Mouse (Mus musculus) ES-Bruce4 (cell line): Measurements from ENCODE around the gene Nup98. TPM values are rescaled to one million over a fixed set of nuclear protein-coding genes. Genes with fewer than 3 reads are reported as not detected.
A peak's percentile ranks its signal among the peaks of the same experiment; 100 is the strongest.

Experiments
- H3K27ac ChIP-seq: 2 replicates; pipeline ENCODE4 v1.5.1; 2012; ENCODE audit warnings: low read length, inconsistent platforms; ENCODE audit not compliant: insufficient read depth
- H3K27me3 ChIP-seq: 2 replicates; pipeline ENCODE4 v1.6.1; 2012; ENCODE audit warnings: mild to moderate bottlenecking, low read length, inconsistent platforms; ENCODE audit not compliant: control insufficient read depth, poor library complexity, insufficient read depth, severe bottlenecking
- H3K36me3 ChIP-seq: 2 replicates; pipeline ENCODE4 v1.6.1; 2012; ENCODE audit warnings: inconsistent platforms, mild to moderate bottlenecking, low read length, moderate library complexity; ENCODE audit not compliant: control insufficient read depth, poor library complexity, insufficient read depth, severe bottlenecking
- H3K4me1 ChIP-seq: one replicate; pipeline ENCODE4 v1.8.1; 2011; ENCODE audit warnings: low read length; ENCODE audit not compliant: control insufficient read depth, insufficient read depth
- H3K4me3 ChIP-seq: 2 replicates; pipeline ENCODE4 v1.5.1; 2011; ENCODE audit warnings: low read depth, mild to moderate bottlenecking, low read length
- H3K9ac ChIP-seq: 2 replicates; pipeline ENCODE4 v1.6.1; 2012; ENCODE audit warnings: low read depth, mild to moderate bottlenecking, inconsistent platforms; ENCODE audit not compliant: poor library complexity, severe bottlenecking
- H3K9me3 ChIP-seq: replicated peaks from 2 replicates; pipeline ENCODE4 v1.6.1; 2012; ENCODE audit warnings: mild to moderate bottlenecking, low read length, inconsistent platforms; ENCODE audit not compliant: control insufficient read depth, poor library complexity, insufficient read depth, severe bottlenecking
- CTCF ChIP-seq: IDR thresholded peaks from one replicate; pipeline ENCODE4 v1.8.1; 2011; ENCODE audit warnings: low read depth, low read length
- EP300 ChIP-seq: IDR thresholded peaks from 2 replicates; pipeline ENCODE4 v1.6.1; 2011; ENCODE audit warnings: low read depth, low read length; ENCODE audit not compliant: insufficient read depth
- POLR2A ChIP-seq: IDR thresholded peaks from one replicate; pipeline ENCODE4 v1.8.1; 2011; ENCODE audit warnings: low read length; ENCODE audit not compliant: insufficient read depth
- polyA plus RNA-seq: library from polyadenylated mRNA; stranded (reverse); fragments of >200 nt; gene quantifications from 2 replicates; pipeline ENCODE4 v1.2.4, GENCODE M21; 2011; ENCODE audit warnings: low read depth; ENCODE audit not compliant: missing spikeins, insufficient read depth, insufficient read length

The Nup98 gene
- polyA plus RNA-seq, 1 experiment: 118 TPM

DNA sequence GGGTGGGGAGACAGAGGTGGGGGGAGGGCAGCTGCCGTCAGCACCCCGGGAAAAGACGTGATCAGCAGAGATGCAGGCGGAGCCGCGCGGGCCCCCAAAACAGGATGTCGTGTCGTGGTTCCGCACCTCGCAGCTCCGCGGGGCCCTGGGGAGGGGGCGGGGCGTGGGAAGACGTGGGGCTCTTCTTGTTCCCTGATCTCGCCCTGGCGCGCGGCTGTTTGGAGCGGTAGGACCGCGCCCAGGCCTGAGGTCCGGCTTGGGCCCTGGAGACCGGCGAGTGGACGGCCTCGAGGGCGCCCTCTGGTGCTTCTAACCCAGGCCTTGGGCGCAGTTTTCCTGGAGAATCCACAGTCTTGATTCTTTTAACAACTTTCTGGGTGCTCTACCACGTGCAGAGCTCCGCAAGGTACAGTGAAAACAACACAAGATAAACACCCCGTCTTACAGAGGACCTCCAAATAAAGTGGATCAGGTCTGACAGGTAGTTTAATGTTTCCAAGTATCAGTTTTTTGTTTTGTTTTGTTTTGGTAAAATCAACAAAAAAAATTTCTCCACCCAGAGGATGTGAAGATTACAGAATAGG, 40.7 kb upstream of the Nup98 start:
- Histone ChIP-seq H3K27ac (no peak overlapping the region), H3K4me3 (peak overlapping the region; percentile 90), H3K27me3 (no peaks in the 10 kb centered on the region), H3K9me3 (no peaks in the 10 kb centered on the region), H3K9ac (peak overlapping the region; percentile 82), H3K36me3 (no peaks in the 10 kb centered on the region), H3K4me1 (peaks cover 4% of the 10 kb centered on the region)
- TF ChIP-seq CTCF (peak; percentile 65), EP300 (no peak), POLR2A (no peak)

DNA sequence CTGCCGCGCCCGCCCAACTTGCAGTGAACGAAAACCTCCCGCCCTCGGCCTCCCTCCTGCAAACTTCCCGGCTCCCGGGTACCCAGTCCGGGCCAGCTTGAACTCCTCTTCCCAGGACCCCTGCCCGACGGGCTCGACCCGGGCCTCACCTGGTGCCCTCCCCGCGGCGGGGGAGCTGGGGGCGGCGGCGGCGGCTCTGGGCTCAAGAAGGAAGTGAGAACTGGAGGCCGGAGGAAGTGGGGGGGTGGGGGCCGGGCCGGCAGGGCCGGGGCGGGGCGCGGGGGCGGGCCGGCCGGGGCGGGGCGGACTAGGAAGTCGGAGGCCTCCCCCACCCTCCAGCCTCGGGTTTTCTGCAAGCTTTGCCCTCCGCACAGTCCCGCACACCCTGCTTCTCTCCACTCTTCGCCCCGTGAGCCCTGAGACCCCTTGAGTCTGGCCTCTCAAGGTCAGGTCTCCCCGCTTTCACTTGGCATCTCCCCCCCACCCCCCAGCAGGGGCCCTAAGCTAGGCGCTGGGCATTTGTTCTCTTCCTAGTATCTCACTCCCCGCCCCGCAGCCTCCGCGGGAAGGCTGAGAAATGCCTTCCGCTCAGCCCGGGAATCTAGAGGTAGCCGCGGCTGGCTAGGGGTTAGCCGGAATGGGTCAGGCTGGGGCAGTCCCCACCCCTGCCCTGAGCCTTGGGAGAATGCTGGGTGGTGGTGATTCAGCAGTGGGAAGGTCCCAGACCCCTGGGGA, 40.1 kb upstream of the Nup98 start:
- Histone ChIP-seq H3K9ac (peak overlapping the region; percentile 82), H3K9me3 (no peaks in the 10 kb centered on the region), H3K36me3 (no peaks in the 10 kb centered on the region), H3K27ac (peak overlapping the region; percentile 34; the same call in 1 of the 2 replicates), H3K27me3 (no peaks in the 10 kb centered on the region), H3K4me1 (peaks cover 4% of the 10 kb centered on the region), H3K4me3 (peak overlapping the region; percentile 90)
- TF ChIP-seq CTCF: no peak
- peak; percentile 34 for TF ChIP-seq POLR2A

DNA sequence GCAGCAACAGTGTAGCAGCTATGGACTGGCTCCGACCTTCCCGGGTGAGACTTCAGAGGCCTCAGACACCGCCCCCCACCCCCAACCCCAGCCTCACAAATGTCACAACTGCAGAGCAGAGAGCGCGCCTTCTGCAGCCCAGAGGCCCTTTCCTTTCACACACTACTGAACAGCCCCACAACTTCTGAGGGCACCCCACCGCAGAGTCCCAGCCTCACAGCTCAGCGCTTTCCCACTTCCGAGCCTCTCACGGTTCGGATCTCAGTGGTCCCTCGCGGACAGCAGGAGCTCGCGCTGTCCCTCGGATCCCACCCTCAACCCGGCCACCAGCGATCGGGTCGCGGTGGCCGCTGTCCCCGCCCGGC, 39.5 kb upstream of the Nup98 start:
- Histone ChIP-seq H3K4me3 (peak overlapping the region; percentile 87), H3K9ac (peak overlapping the region; percentile 82), H3K27me3 (no peaks in the 10 kb centered on the region), H3K4me1 (peaks cover 4% of the 10 kb centered on the region), H3K36me3 (no peaks in the 10 kb centered on the region), H3K9me3 (no peaks in the 10 kb centered on the region), H3K27ac (no peak overlapping the region)
- TF ChIP-seq POLR2A: no peak
- no peak for TF ChIP-seq EP300
- TF ChIP-seq CTCF: no peak

DNA sequence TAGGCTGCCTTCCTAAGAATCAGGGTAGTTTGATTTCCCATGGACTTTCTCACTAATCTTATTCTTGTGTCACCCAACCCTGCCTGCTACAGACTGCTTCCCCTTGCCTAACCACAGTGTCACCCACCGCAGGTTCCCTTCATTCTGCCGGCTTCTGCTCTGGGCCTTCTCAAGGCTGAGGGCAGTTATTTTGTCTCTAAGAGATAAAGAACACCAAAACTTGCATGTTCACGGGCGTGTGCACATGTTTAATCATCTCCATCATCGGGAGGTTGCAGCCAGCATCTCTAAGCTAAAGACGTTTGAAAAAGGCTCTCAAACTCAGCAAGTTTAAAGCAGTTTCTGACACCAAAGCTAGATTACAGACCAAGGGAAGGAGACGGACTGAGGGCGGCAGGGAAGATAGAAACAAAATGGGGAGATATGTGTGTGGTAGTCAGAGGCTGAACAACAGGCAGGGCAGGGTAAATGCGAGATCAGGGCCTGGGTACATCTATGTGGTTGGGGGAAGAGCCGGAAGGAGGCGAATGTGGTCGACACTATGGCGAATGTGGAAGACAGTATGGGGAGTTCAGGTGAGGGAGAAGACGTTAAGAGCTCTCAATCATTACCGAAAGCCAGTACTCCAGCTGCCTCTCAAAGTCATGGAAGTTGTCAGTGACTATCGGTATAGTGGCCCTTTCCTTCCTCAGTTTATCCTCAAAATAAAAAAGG, 38.9 kb upstream of the Nup98 start:
- peak overlapping the region; percentile 42 for H3K4me3 ChIP-seq
- no peaks in the 10 kb centered on the region for H3K27me3 ChIP-seq
- peaks cover 4% of the 10 kb centered on the region for H3K4me1 ChIP-seq
- H3K27ac ChIP-seq: no peak overlapping the region
- no peaks in the 10 kb centered on the region for H3K9me3 ChIP-seq
- TF ChIP-seq CTCF (no peak), EP300 (no peak), POLR2A (no peak)
- peak overlapping the region; percentile 82 for H3K9ac ChIP-seq
- H3K36me3 ChIP-seq: no peaks in the 10 kb centered on the region

DNA sequence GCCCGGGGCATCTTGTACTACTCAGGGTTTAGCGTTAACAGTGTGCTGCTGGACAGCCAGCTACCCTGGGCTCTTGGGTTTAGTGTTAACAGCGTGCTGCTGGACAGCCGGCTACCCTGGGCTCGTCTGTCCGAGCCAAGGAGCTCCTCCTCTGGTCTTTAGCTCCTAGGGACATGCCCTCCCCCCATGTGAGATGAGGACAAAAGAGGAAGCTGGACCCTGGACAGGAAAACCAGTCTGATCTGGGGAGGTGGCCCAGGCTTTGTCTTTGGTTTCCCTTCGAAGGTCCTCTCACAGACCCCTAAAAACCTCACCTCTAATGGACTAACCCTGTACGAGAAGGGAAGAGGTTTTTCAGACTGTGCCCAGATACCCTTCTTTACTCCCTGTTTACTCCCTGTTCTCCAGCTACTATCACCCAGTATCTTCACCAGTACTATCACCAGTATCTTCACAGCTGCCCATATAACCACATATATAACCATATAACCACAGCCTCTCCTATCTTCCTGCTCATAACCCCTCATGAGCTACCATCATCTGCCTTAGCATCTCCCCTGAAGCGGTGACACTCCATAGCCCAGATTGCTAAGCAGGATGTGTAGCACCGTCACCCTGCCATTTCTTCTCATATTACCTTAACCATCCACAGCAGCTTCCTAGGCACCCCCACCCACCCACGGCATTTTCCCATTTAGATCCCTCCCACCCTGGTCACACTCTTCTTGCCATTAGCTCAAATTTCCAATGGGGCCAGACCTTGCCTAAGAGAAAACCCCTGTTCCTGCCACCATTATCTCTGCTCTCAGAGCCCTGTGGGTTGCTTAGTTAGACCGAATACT, 37.2 kb upstream of the Nup98 start:
- TF ChIP-seq EP300: no peak
- no peak for TF ChIP-seq CTCF
- TF ChIP-seq POLR2A: no peak
- Histone ChIP-seq H3K9ac (no peak overlapping the region), H3K27ac (no peak overlapping the region), H3K36me3 (no peaks in the 10 kb centered on the region), H3K4me1 (peaks cover 4% of the 10 kb centered on the region), H3K4me3 (no peak overlapping the region), H3K27me3 (no peaks in the 10 kb centered on the region), H3K9me3 (no peaks in the 10 kb centered on the region)

DNA sequence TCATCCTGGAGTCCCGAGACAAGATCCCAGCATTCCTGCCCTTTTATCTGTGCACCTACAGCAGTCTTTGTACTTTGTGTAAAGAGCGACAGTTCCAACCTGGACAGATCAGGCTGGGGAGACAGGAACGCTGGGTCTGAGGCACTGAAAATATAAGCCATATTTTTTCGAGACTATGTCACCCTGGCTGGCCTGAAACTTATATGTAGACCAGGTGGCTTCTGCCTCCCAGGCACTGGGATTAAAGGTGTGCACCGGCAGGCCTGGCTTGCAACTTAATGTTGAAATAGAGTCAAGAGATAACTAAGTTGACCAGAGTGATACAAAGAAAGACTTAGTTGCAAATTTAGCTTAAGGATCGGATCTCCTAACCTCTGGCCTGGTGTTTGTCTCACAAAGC, 36.3 kb upstream of the Nup98 start:
- Histone ChIP-seq H3K27me3 (no peaks in the 10 kb centered on the region), H3K27ac (no peak overlapping the region), H3K4me3 (no peak overlapping the region), H3K4me1 (peaks cover 4% of the 10 kb centered on the region), H3K9me3 (no peaks in the 10 kb centered on the region), H3K36me3 (no peaks in the 10 kb centered on the region), H3K9ac (no peak overlapping the region)
- TF ChIP-seq POLR2A (no peak), EP300 (no peak), CTCF (no peak)
